Mouse (Mus musculus) thymus, postnatal 0 days (tissue): ENCODE measurements around the gene Loxl4. TPM values are rescaled to one million over a fixed set of nuclear protein-coding genes. Genes with fewer than 3 reads are reported as not detected.

Experiments
- DNase-seq: peaks from one replicate; pipeline ENCODE4 v3.0.0-alpha.2; 2015; ENCODE audit warnings: low spot score
- polyA plus RNA-seq: library from polyadenylated mRNA; unstranded; fragments of >200 nt; fragmentation: Nextera tagmentation; extraction: Ambion mirVana; gene quantifications from 2 replicates; pipeline ENCODE4 v1.2.1, GENCODE M21; 2015

Gene Loxl4
- polyA plus RNA-seq, 1 experiment from 2014 or later = 0.43 TPM

GRCm38 (mm10) chr19:42609716-42610115 is 2.9 kb downstream of the Loxl4 start:
- DNase-seq = no peak

DNA sequence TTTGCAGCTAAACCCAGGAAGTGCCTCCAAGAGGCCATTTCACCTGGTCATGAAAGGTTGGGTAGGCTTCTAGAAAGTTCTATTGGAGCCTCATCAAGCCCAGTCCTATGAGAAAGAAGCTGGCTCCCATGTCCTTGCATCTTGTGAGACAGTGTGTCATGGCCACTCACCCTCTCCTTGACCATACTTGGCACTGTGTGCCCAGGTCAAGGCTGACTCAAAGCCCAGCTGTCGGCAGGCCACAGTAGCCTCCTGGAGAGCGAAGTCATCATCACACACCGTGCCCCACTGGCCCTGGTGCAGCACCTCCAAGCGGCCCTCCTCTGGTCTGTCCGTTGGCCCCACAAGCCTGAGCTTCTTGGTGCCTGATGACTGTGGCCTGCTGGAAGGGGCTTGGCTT is 4.5 kb downstream of the Loxl4 start:
- no peak for DNase-seq

GRCm38 (mm10) chr19:42602576-42602975 is 10.0 kb downstream of the Loxl4 start:
- DNase-seq = no peak

DNA sequence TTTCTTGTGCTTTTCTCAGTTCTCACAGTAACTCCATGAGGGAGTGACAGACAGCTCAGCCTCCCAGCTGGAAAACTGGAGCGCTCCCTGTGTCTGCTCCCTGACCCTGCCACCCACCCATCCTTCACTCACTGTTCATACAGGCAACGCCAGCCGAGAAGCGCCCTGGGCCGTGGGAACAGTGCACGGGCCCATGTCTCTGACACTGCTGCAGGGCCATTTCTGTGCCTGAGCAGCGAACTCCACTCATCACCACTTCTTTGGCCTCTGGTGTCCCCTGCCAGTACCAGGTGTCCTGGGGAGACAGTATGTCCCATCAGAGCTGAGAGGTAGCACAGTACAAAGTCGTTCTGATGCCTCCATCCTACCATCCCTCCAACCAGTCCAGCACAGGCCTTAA is 10.6 kb downstream of the Loxl4 start:
- DNase-seq = no peak

DNA sequence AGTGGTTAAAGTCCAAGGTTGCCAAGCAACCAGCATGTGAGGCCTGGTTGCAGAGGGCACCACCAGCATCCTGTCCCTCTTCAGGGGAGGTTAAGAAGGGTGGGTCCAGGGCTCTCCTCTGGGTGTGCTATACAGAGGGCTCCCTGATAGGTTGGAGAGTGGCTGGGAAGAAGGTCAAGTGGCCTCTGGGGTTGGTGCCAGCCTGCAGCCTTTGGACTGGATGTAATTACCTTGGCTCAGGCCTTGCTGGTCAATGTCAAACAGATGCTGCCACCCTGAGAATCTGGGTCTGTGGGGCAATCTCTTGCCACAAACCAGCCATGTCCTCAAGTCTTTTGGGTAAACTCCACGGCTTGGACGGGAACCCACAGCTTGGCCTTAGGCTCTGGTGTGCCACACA is 11.2 kb downstream of the Loxl4 start:
- no peak for DNase-seq

DNA sequence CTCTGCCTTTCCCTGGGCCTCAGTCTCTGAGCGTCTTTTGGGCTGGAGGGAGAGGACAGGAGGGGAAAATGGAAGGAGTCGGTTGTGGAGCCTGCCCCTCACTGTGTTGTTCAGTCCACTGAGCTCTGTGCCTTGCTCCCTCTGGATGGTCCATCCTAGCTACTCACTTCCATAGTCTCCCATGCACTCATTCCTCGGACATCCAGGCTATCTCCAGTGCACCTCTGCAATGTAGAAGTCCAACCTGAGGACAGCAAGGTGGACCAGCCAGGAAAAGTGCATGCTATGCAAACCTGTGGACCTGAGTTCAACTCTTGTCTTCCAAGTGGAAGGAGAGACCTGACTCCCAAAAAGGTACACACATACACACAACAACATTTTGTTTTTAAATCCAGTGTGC is 12.0 kb downstream of the Loxl4 start:
- no peak for DNase-seq

- DNase-seq = no peak
These were observed 12.7 kb downstream of the Loxl4 start for GRCm38 (mm10) chr19:42599891-42600290.

- no peak for DNase-seq
These were observed 14.7 kb downstream of the Loxl4 start for GRCm38 (mm10) chr19:42597896-42598295.

GRCm38 (mm10) chr19:42597286-42597685 is 15.3 kb downstream of the Loxl4 start:
- no peak for DNase-seq

GRCm38 (mm10) chr19:42595066-42595465 is 17.5 kb downstream of the Loxl4 start:
- no peak for DNase-seq

DNA sequence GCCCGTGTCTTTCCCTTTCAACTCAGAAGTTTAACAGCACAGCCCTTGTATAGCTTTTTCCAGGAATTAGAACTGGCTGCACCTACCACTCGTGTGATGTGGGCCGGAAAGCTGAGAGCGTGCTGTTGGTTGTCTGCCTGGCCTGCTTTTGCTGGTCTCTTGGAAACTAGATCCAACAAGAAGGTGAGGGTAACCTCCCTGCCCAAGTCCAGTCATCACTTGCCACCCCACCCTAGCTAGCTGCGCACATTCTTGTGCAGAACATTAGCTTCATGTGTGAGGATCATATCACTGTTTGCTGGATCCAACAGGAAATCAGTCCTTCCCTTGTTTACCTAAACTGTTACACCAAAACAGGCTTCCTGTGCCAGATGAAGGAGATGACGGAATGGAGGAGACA is 19.2 kb downstream of the Loxl4 start:
- DNase-seq = no peak

DNA sequence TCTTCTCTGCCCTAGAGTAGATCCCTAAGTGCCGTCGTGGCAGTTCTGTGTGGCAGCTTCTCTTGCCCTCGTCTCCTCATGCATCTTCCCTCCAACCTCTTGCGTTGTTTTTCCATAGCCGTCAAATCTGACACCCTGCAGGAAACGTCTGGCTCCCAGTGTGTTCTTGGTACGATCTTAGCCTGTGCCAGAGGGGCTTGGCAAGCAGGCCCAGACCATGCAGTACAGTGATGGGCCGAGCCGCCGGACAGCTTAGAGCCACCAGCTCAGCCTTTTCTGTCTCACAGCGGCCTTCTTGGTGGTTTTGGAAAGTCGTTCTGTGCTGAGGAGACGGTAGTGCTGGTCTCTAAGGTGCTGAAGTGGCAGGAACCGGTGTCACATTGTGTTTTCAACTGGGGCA is 21.1 kb downstream of the Loxl4 start:
- DNase-seq = no peak

DNA sequence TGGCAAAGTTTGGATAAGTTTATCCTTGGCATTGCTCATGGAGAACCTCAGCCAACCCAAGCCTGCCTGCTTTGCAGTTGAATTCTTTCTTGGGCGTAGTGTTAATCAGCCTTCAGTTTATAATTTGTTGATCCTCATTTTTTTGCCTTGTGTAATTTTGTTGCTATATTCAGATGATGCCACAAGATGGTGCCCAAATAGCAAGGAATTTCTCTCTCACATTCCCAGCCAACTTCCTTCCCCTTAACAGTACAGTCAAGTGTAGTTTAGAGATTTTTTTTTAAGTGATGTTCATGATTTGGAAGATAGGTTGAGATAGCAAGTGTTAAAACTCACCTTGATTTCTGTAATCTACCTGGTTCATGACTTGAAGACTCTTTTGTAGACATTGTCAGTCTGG is 23.4 kb downstream of the Loxl4 start:
- no peak for DNase-seq

GRCm38 (mm10) chr19:42587704-42588103 is 24.9 kb downstream of the Loxl4 start:
- DNase-seq = no peak

DNA sequence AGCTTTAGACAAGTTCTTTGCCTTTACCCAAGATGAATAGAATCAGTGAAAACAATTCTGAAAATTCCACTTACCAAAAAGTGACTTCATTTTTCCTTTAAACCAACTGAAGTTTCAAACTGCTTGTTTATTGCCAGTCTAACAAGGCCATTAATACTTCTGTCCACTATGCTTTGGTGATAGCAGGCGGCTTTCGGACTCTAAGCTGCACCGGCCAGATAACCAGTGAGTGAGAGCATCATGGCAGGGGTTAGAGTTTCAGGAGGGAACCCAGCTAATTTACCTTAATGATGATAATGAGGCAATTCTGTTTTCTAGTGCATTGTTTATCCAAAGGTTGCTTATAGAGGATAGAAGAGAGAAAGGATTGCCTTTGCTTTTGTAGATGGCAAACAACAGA is 28.4 kb downstream of the Loxl4 start:
- DNase-seq = no peak

DNA sequence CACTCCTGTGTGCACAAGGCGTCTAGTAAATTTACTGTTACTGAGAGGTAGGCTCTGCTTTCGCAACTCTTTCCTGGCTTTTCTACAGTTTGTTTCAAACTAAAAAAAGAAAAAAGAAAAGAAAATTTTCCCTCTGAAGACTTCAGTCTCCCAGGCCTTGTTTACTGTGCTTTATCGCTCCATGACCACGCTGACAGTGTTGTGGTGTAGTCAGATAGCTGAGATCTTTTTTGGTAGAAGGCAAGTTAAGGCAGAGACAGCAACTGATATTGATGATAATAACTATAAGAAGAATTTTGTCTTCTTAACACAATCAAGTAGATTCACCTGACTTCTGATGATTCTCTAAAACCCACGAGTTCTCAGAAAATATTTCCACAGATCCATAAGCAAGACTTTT is 28.9 kb downstream of the Loxl4 start:
- DNase-seq = no peak

- no peak for DNase-seq
These were observed 29.7 kb downstream of the Loxl4 start for GRCm38 (mm10) chr19:42582811-42583370.

DNA sequence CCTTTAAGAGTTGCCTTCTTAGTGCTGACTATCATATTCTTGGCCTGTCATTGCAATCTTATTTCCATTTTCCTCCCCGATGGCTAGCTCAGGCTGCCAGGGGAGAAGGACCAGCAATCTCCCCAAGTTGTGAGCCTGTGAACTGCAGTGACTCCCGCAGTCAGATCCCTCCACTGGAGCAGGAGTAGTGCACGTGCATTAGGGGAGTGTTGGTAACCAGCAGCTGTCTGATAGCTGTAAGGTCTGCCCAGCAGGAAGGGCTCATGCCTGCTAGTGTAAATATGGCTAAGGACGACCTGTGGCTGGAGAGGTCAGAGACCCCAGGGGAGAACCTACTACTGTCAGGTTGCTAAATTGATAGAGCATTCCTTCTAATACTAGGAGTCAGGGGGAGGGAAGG is 31.9 kb downstream of the Loxl4 start:
- DNase-seq = no peak

DNA sequence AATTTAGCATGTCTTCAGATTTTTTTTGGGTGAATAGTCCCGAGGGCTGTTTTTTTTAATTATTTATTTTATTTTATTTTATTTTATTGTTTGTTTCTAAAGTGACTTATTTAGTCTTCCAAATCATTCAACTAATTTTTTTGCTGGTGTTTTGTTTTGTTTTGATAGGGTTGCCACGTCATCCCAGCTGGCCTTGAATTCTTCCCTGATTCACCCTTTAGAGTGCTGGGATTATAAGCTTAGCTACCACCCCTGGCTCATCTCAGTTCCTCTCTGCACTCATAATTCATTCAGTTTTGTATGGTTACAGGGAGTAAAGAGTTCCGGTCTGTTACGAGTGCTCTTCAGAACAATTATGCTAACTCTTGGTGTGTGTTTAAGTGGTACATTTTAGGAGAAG is 34.0 kb downstream of the Loxl4 start:
- no peak for DNase-seq

DNA sequence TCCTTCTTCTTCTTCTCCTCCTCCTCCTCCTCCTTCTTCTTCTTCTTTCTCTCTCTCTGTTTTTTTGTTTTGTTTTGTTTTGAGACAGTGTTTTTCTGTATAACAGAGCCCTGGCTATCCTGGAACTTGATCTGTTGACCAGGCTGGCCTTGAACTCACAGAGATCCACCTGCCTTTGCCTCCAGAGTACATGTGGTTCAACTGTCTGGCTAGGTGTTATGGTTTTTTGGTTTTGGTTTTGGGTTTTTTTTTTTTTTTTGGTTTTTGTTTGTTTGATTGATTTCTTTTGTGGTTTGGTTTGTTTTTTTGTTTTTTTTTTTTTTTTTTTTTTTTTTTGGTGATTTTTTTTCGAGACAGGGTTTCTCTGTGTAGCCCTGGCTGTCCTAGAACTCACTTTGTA is 35.8 kb downstream of the Loxl4 start:
- DNase-seq = no peak

DNA sequence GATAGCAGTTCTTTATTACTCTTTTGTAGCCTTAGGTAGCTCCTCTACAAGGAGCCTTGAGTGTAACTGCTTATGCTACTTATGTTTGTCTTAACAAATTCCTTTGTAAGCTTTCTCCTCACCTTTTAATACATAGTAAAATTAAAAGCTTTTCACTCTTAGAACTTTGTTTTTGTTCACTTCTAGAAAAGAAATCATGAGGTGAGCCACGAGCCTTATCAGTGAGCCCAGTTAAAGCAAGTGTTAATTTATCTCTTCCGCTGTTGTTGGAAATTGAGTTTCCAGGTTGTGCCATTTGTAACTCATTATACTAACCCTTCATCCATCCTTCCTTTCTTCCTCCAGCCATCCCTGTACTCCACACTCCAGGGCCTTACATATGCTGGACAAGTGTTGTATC is 37.3 kb downstream of the Loxl4 start:
- DNase-seq = no peak

DNA sequence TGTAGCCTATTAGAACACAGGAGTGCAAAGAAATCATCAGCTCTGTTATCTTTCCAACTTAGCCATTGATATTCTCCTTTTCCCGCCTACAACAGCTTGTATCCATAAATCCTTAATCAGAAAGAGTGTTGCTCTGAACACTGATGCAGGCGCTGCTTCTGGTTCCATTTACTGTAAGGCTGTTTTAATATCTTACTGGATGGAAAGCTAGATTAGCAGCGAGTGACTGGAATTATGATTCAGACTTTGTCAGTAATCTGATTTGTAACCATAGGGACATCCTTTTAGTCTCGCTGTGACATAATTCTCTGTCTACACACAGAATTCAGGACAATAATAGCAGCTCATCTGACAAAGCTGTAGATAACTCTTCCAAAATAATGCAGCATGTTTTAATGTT is 41.3 kb downstream of the Loxl4 start:
- DNase-seq = no peak

DNA sequence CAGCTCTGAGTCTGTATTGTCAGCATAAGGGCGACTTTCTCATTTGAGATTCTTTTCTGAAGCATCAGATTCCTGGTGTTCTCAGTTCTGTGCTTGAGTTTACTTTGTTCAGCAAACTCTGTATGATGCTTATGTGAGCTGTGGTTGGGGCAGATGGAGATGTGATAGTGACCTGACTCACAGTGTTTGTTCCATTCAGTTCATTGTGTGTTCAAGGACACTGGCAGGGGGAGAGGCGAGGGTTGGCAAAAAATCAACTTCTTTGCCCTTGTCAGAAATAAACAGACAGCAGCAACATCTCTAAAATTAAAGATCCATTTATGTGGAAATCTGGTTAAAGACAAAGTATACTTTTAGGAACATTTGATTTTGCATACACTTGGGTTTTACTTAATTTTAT is 43.5 kb downstream of the Loxl4 start:
- no peak for DNase-seq

- DNase-seq = no peak
These were observed 45.6 kb downstream of the Loxl4 start for GRCm38 (mm10) chr19:42567020-42567419.
